Mouse (Mus musculus) liver, postnatal 0 days (tissue): Measurements from ENCODE around the gene Gm11111.

Experiments
- CTCF ChIP-seq: sonication (generic); IDR thresholded peaks from 2 replicates; pipeline ENCODE4 v1.5.1; 2016; ENCODE audit warnings: antibody characterized with exemption, low read depth
- EP300 ChIP-seq: IDR thresholded peaks from 2 replicates; pipeline ENCODE4 v1.6.1; 2016; ENCODE audit warnings: antibody characterized with exemption, low read depth, mild to moderate bottlenecking

GRCm38 (mm10) chr5:98568481-98568880 lies 16.0 kb downstream of the Gm11111 start:
- TF ChIP-seq EP300 (no peak), CTCF (no peak)
